Mouse (Mus musculus) CD4-positive, CD25-positive, alpha-beta regulatory T cell, adult 2 months (primary cell): ENCODE results near the gene Gabrb2.

ENCODE experiments used
- DNase-seq: peaks from one replicate; pipeline ENCODE4 v3.0.0-alpha.2; 2012; ENCODE audit warnings: low read depth, low spot score

Gene Gabrb2

DNA sequence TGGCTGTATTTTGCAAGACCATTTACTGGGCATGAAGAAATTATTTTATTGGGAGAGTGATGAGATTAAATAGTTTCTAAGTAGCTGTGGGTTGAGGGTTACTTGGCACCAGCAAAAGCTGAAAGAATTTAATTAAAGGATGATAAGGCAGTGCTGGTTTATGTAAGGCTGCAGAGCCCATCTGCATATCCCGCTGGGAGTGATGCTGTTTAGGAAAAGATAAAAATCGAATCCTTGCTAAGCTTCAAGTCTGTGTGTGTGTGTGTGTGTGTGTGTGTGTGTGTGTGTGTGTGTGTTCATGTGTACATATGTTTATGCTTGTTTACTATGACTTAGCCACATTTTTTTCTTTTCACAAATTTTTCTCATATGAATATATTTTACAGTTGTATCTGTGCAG is 113.0 kb downstream of the Gabrb2 start:
- no peak for DNase-seq

DNA sequence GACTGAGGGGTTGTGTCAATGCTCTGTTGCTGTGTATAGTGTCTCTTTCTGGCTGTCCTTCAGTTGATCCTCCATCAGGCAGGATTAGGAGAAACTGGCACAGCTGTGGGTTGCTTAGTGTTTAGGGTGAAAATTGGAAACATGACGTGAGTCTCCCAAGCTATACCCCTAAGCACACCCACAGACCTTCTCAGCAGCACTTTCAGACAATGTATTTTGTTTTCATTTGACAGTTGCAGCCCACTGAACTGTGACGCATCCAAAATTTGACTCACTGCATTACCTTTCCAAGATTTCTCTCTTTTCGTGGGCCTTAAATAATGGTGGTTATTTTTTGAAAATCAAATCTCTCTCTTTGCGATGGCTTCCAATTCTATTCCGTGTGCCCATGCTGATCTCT is 115.7 kb downstream of the Gabrb2 start:
- DNase-seq: no peak

- DNase-seq: no peak
Observed at GRCm38 (mm10) chr11:42535861-42536260, 116.3 kb downstream of the Gabrb2 start.

GRCm38 (mm10) chr11:42542861-42543260 is 123.3 kb downstream of the Gabrb2 start:
- DNase-seq: no peak

GRCm38 (mm10) chr11:42566023-42566422 is 146.5 kb downstream of the Gabrb2 start:
- DNase-seq: no peak

DNA sequence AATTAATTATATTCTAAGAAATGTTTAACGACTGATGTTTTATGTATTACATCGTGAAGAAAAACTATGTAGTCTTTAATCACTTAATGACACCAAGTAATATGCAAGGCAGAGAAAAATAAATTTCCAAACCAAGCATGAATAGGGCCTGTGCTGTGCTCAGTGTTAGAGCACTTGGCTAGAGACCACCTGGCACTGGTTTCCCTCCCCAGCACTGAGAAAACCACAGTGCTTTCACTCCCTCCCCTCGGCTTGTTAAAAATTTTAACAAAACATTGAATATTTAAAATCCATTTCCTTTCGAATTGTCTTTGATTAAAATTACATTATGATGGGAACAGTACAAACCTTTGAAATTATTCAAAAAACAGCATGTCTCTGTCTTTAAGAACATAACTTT is 151.9 kb downstream of the Gabrb2 start:
- no peak for DNase-seq

GRCm38 (mm10) chr11:42575146-42575873 is 155.8 kb downstream of the Gabrb2 start:
- DNase-seq: no peak

DNA sequence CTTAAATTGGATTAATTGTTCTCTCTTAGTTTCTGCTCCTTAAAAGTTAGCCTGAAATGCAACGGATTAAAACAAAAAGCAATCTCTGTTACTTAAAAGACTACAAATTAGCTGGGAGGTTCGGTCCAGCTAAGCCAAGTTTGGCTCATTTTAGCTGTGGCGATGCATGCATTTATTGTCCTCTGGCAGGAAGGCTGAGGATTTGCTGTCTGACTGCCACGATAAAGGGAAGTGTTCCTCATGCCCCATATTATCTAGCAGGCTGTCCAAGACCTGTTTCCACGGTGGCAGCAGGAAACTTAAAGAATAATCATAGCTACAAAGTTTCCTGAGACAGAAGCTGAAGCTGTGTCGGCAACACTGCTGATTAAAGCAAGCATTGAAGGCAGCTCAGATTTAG is 160.2 kb downstream of the Gabrb2 start:
- no peak for DNase-seq

DNA sequence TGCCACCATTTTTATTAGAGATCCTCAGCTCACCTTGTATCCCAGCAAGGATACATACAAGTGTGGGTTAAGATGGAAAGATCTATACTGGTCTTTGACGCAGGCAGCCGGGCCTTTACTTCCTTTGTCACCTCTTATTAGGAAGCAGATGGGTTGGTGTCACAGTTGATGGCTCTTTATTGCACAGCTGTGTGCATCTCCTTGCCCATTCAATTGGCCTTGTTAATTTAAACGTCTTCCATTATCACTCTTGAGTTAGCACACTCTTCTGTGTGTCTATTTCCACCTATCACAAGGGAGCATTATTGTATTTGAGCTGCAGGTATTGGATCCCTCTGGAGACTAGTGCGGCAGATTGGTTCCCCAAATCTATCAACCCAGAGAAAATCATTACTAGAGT is 161.6 kb downstream of the Gabrb2 start:
- no peak for DNase-seq

GRCm38 (mm10) chr11:42581753-42582152 is 162.2 kb downstream of the Gabrb2 start:
- DNase-seq: no peak

- no peak for DNase-seq
Observed at GRCm38 (mm10) chr11:42592418-42592817, 172.9 kb downstream of the Gabrb2 start.

DNA sequence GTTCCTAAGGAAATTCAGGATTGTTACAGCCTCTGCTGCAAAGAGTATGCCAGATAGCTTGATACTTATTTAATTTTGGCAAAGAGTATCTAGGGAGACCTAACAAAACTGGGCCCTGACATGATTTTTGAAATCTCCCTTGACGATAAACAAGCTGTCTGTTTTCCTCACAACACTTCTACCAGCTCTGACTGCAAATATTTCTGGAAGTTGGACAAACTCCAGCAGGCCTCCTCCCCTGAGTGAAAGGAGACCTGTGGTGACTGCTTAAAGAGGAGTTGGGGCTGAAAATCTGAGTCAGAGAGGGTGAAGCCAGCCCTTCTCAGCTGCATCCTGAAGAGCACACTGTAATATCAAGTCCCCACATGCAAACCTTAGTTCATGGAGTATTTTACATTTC is 186.7 kb downstream of the Gabrb2 start:
- no peak for DNase-seq

- DNase-seq: no peak
Observed at GRCm38 (mm10) chr11:42609128-42609763, 189.7 kb downstream of the Gabrb2 start.

- DNase-seq: no peak
Observed at GRCm38 (mm10) chr11:42618195-42618594, 198.6 kb downstream of the Gabrb2 start.

DNA sequence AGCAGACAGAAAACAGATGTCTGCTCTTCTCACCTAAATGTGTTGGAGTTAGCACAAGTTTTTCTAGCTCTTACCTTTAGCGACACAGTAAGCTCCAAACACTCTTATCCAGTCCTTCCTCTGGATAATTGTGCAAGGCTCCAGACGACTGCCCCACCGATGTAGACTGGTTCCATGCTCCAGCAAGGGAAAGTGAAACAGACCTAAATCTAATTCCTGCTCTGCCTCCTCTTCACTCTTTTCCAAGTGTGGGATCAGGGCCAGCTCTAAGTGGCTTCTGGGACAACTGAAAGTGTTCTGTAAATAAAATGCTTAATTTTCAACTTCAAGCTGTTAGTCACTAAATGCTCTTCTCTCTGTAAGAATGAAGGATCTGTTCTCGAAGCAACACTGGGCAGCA is 201.6 kb downstream of the Gabrb2 start:
- no peak for DNase-seq

DNA sequence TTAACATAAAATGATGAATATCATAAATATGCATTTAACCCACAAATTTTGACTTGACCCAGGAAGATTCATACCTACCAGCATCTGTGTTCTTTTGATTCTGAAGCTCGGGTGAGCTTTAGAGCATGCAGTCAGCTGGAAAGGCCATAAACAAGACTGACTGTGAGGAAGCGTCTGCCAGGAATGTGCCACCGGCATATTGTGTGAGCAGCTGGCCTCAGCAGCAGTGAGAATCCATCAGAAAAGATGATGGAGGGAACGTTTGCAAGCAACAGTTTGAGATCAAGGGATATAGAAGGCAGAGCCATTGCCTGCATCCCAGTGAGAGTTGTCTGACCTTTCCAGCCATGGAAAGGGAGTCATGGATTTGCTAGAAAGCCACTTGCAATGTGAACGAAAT is 230.6 kb downstream of the Gabrb2 start:
- DNase-seq: no peak

DNA sequence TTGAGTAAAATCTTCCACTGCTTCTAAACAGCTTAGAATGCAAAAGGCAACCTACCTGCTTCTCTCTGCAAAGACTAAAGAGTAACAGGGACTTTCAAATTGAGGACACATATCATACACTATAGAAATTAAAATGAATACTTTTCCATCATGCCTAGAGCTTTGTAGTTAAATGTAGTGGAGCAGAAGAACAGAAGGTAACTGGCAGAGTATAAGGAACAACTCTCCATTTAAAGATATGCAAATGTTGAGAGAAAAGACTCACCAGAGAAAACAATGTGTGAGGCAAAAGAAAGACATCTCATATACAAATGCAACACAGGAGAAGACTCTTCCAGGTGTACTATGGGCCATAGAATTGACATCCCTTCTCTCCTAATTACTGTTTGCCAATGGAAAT is 232.0 kb downstream of the Gabrb2 start:
- DNase-seq: no peak

- no peak for DNase-seq
Observed at GRCm38 (mm10) chr11:42654189-42654588, 234.6 kb downstream of the Gabrb2 start.

GRCm38 (mm10) chr11:42668657-42669056 is 249.1 kb downstream of the Gabrb2 start:
- DNase-seq: no peak
